Mouse (Mus musculus): ENCODE data around the gene Bend5. TPM values are rescaled to one million over a fixed set of nuclear protein-coding genes. Genes with fewer than 3 reads are reported as not detected.

Gene Bend5
- polyA plus RNA-seq (2012; rRNA removed; ENCODE audit: low replicate concordance) = 0.59 and 9.3 TPM in 2 replicates

GRCm38 (mm10) chr4:111414818-111415488, at the start of gene Bend5:
Gene Bend5, plus strand, starts transcription at chr4:111415006.

Measured in subcutaneous adipose tissue, adult 2 months (tissue).